Mouse (Mus musculus) hindbrain, embryonic 15.5 days (tissue): ENCODE data around the gene Stat2. TPM values are rescaled to one million over a fixed set of nuclear protein-coding genes. Genes with fewer than 3 reads are reported as not detected.

Source experiments
- ATAC-seq: fragments of 200-750 bp; cut with Nextera tagmentation; 2 replicates; pipeline ENCODE4 v1.8.0; 2017; ENCODE audit warnings: low read depth, moderate number of reproducible peaks, moderate TSS enrichment; ENCODE audit not compliant: low FRiP score
- H3K27ac ChIP-seq: fragments of 300-500 bp; sonication (generic); replicated peaks from 2 replicates; pipeline ENCODE4 v1.5.1; 2015; ENCODE audit warnings: mild to moderate bottlenecking, inconsistent platforms
- H3K27me3 ChIP-seq: fragments of 300-500 bp; sonication (generic); 2 replicates; pipeline ENCODE4 v1.6.1; 2015; ENCODE audit warnings: control low read depth, inconsistent platforms
- H3K36me3 ChIP-seq: fragments of 300-500 bp; sonication (generic); 2 replicates; pipeline ENCODE4 v1.6.1; 2015; ENCODE audit warnings: control low read depth, inconsistent platforms
- H3K4me1 ChIP-seq: fragments of 300-500 bp; sonication (generic); replicated peaks from 2 replicates; pipeline ENCODE4 v1.6.1; 2015; ENCODE audit warnings: control low read depth, inconsistent platforms
- H3K4me2 ChIP-seq: fragments of 300-500 bp; sonication (generic); 2 replicates; pipeline ENCODE4 v1.6.1; 2015; ENCODE audit warnings: moderate library complexity, mild to moderate bottlenecking, inconsistent platforms
- H3K4me3 ChIP-seq: fragments of 300-500 bp; sonication (generic); 2 replicates; pipeline ENCODE4 v1.5.1; 2015; ENCODE audit warnings: mild to moderate bottlenecking, inconsistent platforms
- H3K9ac ChIP-seq: fragments of 300-500 bp; sonication (generic); 2 replicates; pipeline ENCODE4 v1.6.1; 2015; ENCODE audit warnings: inconsistent platforms
- H3K9me3 ChIP-seq: fragments of 300-500 bp; sonication (generic); 2 replicates; pipeline ENCODE4 v1.6.1; 2016; ENCODE audit warnings: control low read depth, inconsistent platforms
- WGBS: fragments of 180-500 bp; shearing (Covaris S2); methylation state at CpG from one replicate; pipeline ENCODE4 v1.1.7; 2015; 5-methylcytosine and 5-hydroxymethylcytosine counted together
- polyA plus RNA-seq: library from polyadenylated mRNA; unstranded; fragments of >200 nt; fragmentation: Nextera tagmentation; extraction: Ambion mirVana; gene quantifications from 2 replicates; pipeline ENCODE4 v1.2.1, GENCODE M21; 2015

Gene Stat2
- polyA plus RNA-seq, 1 experiment from 2014 or later: 21.7 TPM

DNA sequence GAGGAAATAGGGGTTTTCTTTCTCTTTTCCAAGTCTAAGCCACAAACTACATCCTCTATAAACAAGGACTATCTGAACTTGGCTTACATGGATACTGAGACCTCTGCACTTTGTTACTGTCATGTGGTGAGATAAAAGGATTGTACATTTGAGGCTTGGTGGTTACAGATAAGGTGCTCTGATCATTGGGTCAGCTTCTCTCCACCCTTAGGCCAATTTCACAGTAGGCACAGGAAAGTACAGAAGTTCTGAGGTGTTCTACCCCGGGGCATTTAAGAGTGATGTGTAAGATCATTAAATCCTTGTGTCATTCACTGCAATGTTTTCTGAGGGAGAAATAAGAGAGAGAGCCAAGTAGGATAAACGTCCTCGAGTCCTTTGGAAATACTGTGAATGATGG is 66.2 kb downstream of the Stat2 start:
- Histone ChIP-seq H3K4me1 (peaks cover 31% of the 10 kb centered on the region), H3K36me3 (no peaks in the 10 kb centered on the region), H3K4me3 (peak overlapping the region; percentile 100), H3K9ac (no peak overlapping the region), H3K27me3 (no peaks in the 10 kb centered on the region), H3K4me2 (peak overlapping the region; percentile 93), H3K9me3 (no peaks in the 10 kb centered on the region), H3K27ac (peak overlapping the region; percentile 98; the same call in 1 of the 2 replicates)
- 86% methylated on average over 3 of the region's 3 CpGs for WGBS
- no peak for ATAC-seq

DNA sequence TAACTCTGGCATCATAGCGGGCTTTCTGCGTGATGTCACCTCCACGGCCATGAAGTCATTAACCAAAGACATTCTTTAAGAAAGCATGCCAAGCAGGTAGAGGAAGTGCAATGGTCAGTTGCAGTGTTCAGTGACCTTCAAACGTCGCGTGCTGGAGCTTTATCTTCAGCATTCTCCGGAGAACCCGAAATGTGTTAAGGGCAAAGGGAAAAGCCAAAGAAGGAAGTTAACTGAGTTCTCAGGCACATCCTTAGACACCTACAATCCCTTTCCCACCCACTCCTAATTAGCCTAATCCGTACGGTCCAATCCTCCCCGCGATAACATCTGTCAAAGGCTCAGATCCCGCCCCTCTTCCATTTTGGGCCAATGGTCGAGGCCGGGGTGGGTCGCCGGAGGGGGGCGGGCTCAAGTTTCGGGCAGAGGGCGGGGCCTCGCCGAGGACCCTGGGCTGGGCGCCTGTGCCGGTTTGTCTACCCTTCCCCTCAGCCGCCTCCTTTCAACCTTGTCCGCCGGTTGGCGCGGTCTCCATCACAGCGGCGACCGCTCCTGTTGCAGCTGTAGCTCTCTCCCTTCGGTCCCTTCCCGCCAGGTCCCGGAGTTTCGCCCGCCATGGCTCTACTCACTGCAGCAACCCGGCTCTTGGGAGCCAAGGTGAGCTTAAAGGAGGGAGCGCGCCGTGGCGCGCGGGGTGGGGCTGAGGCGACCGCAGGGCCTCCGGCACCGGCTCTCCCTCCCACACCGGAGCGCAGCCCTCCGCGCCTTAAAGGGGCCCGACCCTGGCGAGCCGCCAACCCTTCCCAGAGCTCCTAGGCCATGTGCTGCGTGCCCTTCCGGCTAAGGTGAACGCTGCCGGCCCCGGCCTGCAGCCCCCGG is 67.2 kb downstream of the Stat2 start, which contains the start of gene Cs:
TSS of gene Cs (plus strand) at position 429 of the 876 bp plus-strand sequence.
- Histone ChIP-seq H3K36me3 (no peaks in the 10 kb centered on the region), H3K9ac (peak within 1 kb of the TSS; percentile 99), H3K9me3 (no peaks in the 10 kb centered on the region), H3K27ac (peak within 1 kb of the TSS; percentile 98), H3K4me2 (peak within 1 kb of the TSS; percentile 93), H3K4me1 (peaks cover 31% of the 10 kb centered on the region), H3K4me3 (peak within 1 kb of the TSS; percentile 100), H3K27me3 (no peaks in the 10 kb centered on the region)
- peak; percentile 99 for ATAC-seq
- 1% methylated on average over 61 of the region's 61 CpGs for WGBS

DNA sequence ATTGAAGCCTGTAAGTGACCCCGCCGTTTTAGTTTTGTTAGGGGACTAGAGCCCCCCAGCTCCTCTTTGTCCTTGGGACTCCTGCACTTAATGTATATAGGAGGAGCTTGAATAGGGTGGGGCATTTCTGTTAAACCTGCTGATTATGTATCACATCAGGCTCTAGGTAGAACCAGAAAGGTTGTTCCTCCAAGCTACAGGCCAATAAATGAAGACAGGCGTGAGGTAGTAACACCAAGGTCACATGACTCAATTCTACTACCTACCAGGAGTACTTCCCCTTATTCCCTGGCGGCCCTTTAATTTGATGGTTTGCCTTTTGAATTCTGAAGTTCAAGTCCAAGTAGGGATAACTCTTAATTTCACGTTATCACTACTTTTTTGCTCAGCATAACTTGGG is 68.1 kb downstream of the Stat2 start:
- Histone ChIP-seq H3K27me3 (no peaks in the 10 kb centered on the region), H3K9me3 (no peaks in the 10 kb centered on the region), H3K9ac (peak overlapping the region; percentile 99), H3K4me2 (peak overlapping the region; percentile 93), H3K4me1 (peaks cover 33% of the 10 kb centered on the region), H3K4me3 (peak overlapping the region; percentile 100), H3K36me3 (no peaks in the 10 kb centered on the region), H3K27ac (peak overlapping the region; percentile 98)
- ATAC-seq: no peak
- WGBS: 30% methylated on average over 5 of the region's 5 CpGs

DNA sequence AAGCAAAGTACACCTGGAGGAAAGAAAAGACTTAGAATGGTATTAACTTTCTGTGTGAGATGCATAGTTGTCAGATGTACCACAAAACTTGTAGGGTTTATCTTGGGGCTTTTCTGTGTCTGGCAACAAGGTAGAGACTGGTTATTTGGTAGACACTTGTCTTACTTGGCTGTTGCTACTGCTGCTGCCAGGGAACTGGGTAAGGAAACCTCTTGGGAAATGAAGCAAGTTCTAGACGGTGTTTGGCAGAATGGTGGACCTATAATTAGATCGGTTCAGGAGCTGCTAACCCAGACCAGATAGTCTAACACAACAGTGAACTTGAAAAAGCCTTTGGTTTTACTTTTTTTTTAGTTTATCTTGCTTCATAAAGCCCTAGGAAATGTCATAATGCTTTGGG is 68.6 kb downstream of the Stat2 start:
- 60% methylated on average over 2 of the region's 2 CpGs for WGBS
- peaks cover 35% of the 10 kb centered on the region for H3K4me1 ChIP-seq
- H3K36me3 ChIP-seq: no peaks in the 10 kb centered on the region
- no peak for ATAC-seq
- no peak overlapping the region for H3K27ac ChIP-seq
- H3K9ac ChIP-seq: peak overlapping the region; percentile 99
- peak overlapping the region; percentile 93 for H3K4me2 ChIP-seq
- no peaks in the 10 kb centered on the region for H3K27me3 ChIP-seq
- H3K9me3 ChIP-seq: no peaks in the 10 kb centered on the region
- peak overlapping the region; percentile 100 for H3K4me3 ChIP-seq

DNA sequence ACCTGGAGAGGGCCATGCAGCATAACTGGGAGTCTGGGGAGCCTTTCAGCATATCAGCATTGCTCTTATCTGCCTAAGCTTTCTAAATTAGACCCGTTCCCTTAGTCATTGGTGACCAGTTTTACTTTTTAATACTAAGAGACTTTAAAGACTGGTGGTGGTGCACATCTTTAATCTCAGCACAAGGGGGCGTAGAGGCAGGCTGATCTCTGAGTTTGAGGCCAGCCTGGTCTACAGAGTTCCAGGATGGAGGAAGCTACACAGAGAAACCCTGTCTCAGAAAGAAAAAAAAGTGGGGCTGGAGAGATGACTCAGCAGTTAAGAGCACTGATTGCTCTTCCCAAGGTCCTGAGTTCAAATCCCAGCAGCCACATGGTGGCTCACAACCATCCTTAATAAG is 69.9 kb downstream of the Stat2 start:
- WGBS: 85% methylated on average over 2 of the region's 2 CpGs
- ATAC-seq: no peak
- Histone ChIP-seq H3K9me3 (no peaks in the 10 kb centered on the region), H3K27me3 (no peaks in the 10 kb centered on the region), H3K4me3 (no peak overlapping the region), H3K4me2 (no peak overlapping the region), H3K9ac (no peak overlapping the region), H3K27ac (no peak overlapping the region), H3K36me3 (no peaks in the 10 kb centered on the region), H3K4me1 (peaks cover 43% of the 10 kb centered on the region)

Other genes with a start within 250 kb of the Stat2 start
- 494 and 518 TPM in 2 replicates for gene Naca, start 235.0 kb upstream of the Stat2 start, polyA plus RNA-seq
- gene Ptges3, start 211.6 kb upstream of the Stat2 start, polyA plus RNA-seq: 371 and 395 TPM in 2 replicates
- gene Atp5b, start 187.3 kb upstream of the Stat2 start, polyA plus RNA-seq: 2,267 and 2,290 TPM in 2 replicates
- 8.1 and 8.3 TPM in 2 replicates for gene Baz2a, start 179.0 kb upstream of the Stat2 start, polyA plus RNA-seq
- 10.2 and 10.3 TPM in 2 replicates for gene Rbms2, start 90.3 kb upstream of the Stat2 start, polyA plus RNA-seq
- gene Gls2, start 76.1 kb upstream of the Stat2 start, polyA plus RNA-seq: 2.0 and 2.2 TPM in 2 replicates
- 20.6 and 21.0 TPM in 2 replicates for gene Spryd4, start 58.8 kb upstream of the Stat2 start, polyA plus RNA-seq
- 0.12 TPM in 1 of 2 replicates, not detected in the other for gene Mip, start 44.7 kb upstream of the Stat2 start, polyA plus RNA-seq
- gene Timeless, start 38.5 kb upstream of the Stat2 start, polyA plus RNA-seq: 22.4 and 23.3 TPM in 2 replicates
- gene Apon, start 16.5 kb upstream of the Stat2 start, polyA plus RNA-seq: 0.14 TPM in 1 of 2 replicates, not detected in the other
- gene Apof, start 1.9 kb upstream of the Stat2 start, polyA plus RNA-seq: 0.21 and 0.47 TPM in 2 replicates
- gene Il23a, start 28.2 kb downstream of the Stat2 start, polyA plus RNA-seq: 0.26 and 0.49 TPM in 2 replicates
- gene Pan2, start 32.8 kb downstream of the Stat2 start, polyA plus RNA-seq: 19.1 and 21.4 TPM in 2 replicates
- gene Cnpy2, start 51.9 kb downstream of the Stat2 start, polyA plus RNA-seq: 188 and 205 TPM in 2 replicates
- 267 and 278 TPM in 2 replicates for gene Cs, start 67.2 kb downstream of the Stat2 start, polyA plus RNA-seq
- gene Coq10a, start 98.4 kb downstream of the Stat2 start, polyA plus RNA-seq: 38.7 and 41.9 TPM in 2 replicates
- 10.9 and 13.8 TPM in 2 replicates for gene Ankrd52, start 106.6 kb downstream of the Stat2 start, polyA plus RNA-seq
- 0.21 and 0.83 TPM in 2 replicates for gene Slc39a5, start 130.7 kb downstream of the Stat2 start, polyA plus RNA-seq
- 137 and 141 TPM in 2 replicates for gene Nabp2, start 140.9 kb downstream of the Stat2 start, polyA plus RNA-seq
- gene Rnf41, start 141.1 kb downstream of the Stat2 start, polyA plus RNA-seq: 91.3 and 92.4 TPM in 2 replicates
- 167 and 177 TPM in 2 replicates for gene Smarcc2, start 188.7 kb downstream of the Stat2 start, polyA plus RNA-seq
- 944 and 959 TPM in 2 replicates for gene Myl6, start 223.6 kb downstream of the Stat2 start, polyA plus RNA-seq
- gene Myl6b, start 228.1 kb downstream of the Stat2 start, polyA plus RNA-seq: 5.7 and 6.5 TPM in 2 replicates